Mouse (Mus musculus) layer of hippocampus, postnatal 10 days (tissue): ENCODE measurements around the gene Aff3. TPM values are rescaled to one million over a fixed set of nuclear protein-coding genes. Genes with fewer than 3 reads are reported as not detected.

Source experiments
- DNase-seq, 2 experiments: peaks; one replicate each; pipeline ENCODE4 v3.0.0; 2021; ENCODE audit warnings: low spot score in 2 of 2
- total RNA-seq, 2 experiments: library from RNA; stranded (reverse); gene quantifications; 2 replicates each; pipeline ENCODE4 v1.2.3; 2021

The Aff3 gene
- total RNA-seq, 2 experiments from 2014 or later: 98.4 to 103 TPM

- no peak for DNase-seq
These were observed 372.8 kb downstream of the Aff3 start for GRCm38 (mm10) chr1:38291915-38292314.

GRCm38 (mm10) chr1:38291497-38291896, 373.3 kb downstream of the Aff3 start:
- no peak for DNase-seq

- DNase-seq: no peak
These were observed 373.9 kb downstream of the Aff3 start for GRCm38 (mm10) chr1:38290881-38291280.

- no peak for DNase-seq
These were observed 374.9 kb downstream of the Aff3 start for GRCm38 (mm10) chr1:38289891-38290290.

GRCm38 (mm10) chr1:38288716-38289115, 376.0 kb downstream of the Aff3 start:
- DNase-seq: no peak

GRCm38 (mm10) chr1:38286551-38286950, 378.2 kb downstream of the Aff3 start:
- no peak for DNase-seq

- no peak for DNase-seq
These were observed 384.2 kb downstream of the Aff3 start for GRCm38 (mm10) chr1:38280549-38280948.

- DNase-seq: no peak
These were observed 393.4 kb downstream of the Aff3 start for GRCm38 (mm10) chr1:38271312-38271711.

GRCm38 (mm10) chr1:38268246-38269042, 396.3 kb downstream of the Aff3 start:
- DNase-seq: no peak

- no peak for DNase-seq
These were observed 401.5 kb downstream of the Aff3 start for GRCm38 (mm10) chr1:38263251-38263650.

- DNase-seq: no peak
These were observed 402.2 kb downstream of the Aff3 start for GRCm38 (mm10) chr1:38262362-38263154.

GRCm38 (mm10) chr1:38261076-38261475, 403.7 kb downstream of the Aff3 start:
- DNase-seq: no peak

GRCm38 (mm10) chr1:38259541-38260338, 405.0 kb downstream of the Aff3 start:
- no peak for DNase-seq

- no peak for DNase-seq
These were observed 410.3 kb downstream of the Aff3 start for GRCm38 (mm10) chr1:38254426-38254825.

- peak in 1 of 2 experiments; percentile 35 for DNase-seq
These were observed 412.0 kb downstream of the Aff3 start for GRCm38 (mm10) chr1:38252766-38253079.

GRCm38 (mm10) chr1:38252031-38252765, 412.6 kb downstream of the Aff3 start:
- DNase-seq: no peak

GRCm38 (mm10) chr1:38251448-38251847, 413.3 kb downstream of the Aff3 start:
- no peak for DNase-seq

GRCm38 (mm10) chr1:38250246-38250645, 414.5 kb downstream of the Aff3 start:
- DNase-seq: no peak

- no peak for DNase-seq
These were observed 415.2 kb downstream of the Aff3 start for GRCm38 (mm10) chr1:38249561-38249960.

- DNase-seq: no peak
These were observed 416.7 kb downstream of the Aff3 start for GRCm38 (mm10) chr1:38248027-38248426.

- DNase-seq: no peak
These were observed 422.2 kb downstream of the Aff3 start for GRCm38 (mm10) chr1:38242559-38242958.
